Mouse (Mus musculus): ENCODE results near the gene Tmem150a.

DNA sequence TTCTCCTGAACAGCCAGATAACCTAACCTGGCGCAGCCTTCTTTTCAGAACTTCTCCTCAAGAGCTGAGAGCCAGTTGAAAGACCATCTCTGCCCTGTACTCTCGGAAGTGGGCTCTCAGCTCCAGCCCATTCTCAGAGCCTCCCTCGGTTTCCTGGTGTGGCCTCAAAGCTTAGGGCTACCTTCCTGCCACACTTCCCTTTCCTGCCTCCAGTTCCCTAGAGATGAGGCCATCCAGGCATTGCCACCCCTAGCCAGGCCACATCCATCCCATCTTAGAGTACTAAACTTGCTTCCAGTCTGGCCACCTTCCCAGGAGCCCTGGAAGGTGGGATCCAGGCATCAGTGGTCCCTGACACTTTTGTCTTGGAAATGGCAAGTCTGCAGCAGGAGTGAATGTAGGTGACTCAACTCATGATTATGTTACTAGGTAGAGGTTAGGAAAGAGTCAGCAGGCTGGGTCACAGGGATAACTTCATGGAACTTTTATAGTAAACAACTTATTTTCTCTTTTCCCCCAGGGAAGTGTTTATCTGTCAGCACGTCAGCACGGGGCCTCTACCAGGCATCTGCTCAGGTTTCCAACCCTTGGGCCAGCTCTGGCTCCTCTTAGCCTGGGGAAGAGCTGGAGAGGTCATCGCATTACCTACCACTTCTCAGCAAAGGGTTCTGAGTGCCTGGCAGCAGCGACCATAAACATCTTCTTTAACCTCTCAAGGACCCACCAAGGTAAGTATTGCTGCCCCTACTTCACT lies 24.3 kb downstream of the Tmem150a start:
- TF ChIP-seq CTCF (IDR thresholded peaks at IDR 0.05; ENCODE audit: low read depth), result no peak
- TF ChIP-seq EP300 (IDR thresholded peaks at IDR 0.05; ENCODE audit: low read depth), result no peak

All from liver, postnatal 0 days (tissue).